Mouse (Mus musculus) thymus, adult 2 months (tissue): ENCODE data around the gene Olfr1254.

Experiments used
- CTCF ChIP-seq: fragments of 200-500 bp; IDR thresholded peaks from 2 replicates; pipeline ENCODE4 v1.5.1; 2012; ENCODE audit warnings: mild to moderate bottlenecking, control low read depth, low read length, moderate library complexity, borderline replicate concordance; ENCODE audit not compliant: control insufficient read depth, poor library complexity, insufficient read depth; ENCODE audit errors: extremely low read depth
- POLR2A ChIP-seq: fragments of 200-500 bp; IDR thresholded peaks from 2 replicates; pipeline ENCODE4 v1.6.1; 2012; ENCODE audit warnings: mild to moderate bottlenecking, low read length, control low read depth, moderate library complexity; ENCODE audit not compliant: control insufficient read depth, poor library complexity, insufficient read depth; ENCODE audit errors: extremely low read depth

GRCm38 (mm10) chr2:89820216-89820615 lies 26.8 kb upstream of the Olfr1254 start:
- no peak for TF ChIP-seq CTCF
- TF ChIP-seq POLR2A = no peak
